Mouse (Mus musculus) stomach, postnatal 0 days (tissue): ENCODE results near the gene Cpeb4. TPM values are rescaled to one million over a fixed set of nuclear protein-coding genes. Genes with fewer than 3 reads are reported as not detected.

ENCODE experiments used
- ATAC-seq: fragments of 200-750 bp; cut with Nextera tagmentation; 2 replicates; pipeline ENCODE4 v1.8.0; 2017; ENCODE audit not compliant: low FRiP score, low TSS enrichment
- DNase-seq: peaks from one replicate; pipeline ENCODE4 v3.0.0-alpha.2; 2016; ENCODE audit warnings: low spot score
- H3K27ac ChIP-seq: fragments of 300-500 bp; sonication (generic); replicated peaks from 2 replicates; pipeline ENCODE4 v1.5.1; 2014; ENCODE audit warnings: mild to moderate bottlenecking, control low read depth
- H3K27me3 ChIP-seq: fragments of 300-500 bp; sonication (generic); 2 replicates; pipeline ENCODE4 v1.6.1; 2014; ENCODE audit warnings: low read length; ENCODE audit not compliant: control insufficient read depth, insufficient read depth
- H3K36me3 ChIP-seq: fragments of 300-500 bp; sonication (generic); 2 replicates; pipeline ENCODE4 v1.6.1; 2014; ENCODE audit warnings: low read length, mixed read lengths; ENCODE audit not compliant: control insufficient read depth, insufficient read depth
- H3K4me1 ChIP-seq: fragments of 300-500 bp; sonication (generic); replicated peaks from 2 replicates; pipeline ENCODE4 v1.6.1; 2014; ENCODE audit warnings: antibody characterized with exemption; ENCODE audit not compliant: control insufficient read depth, insufficient read depth
- H3K4me2 ChIP-seq: fragments of 300-500 bp; sonication (generic); replicated peaks from 2 replicates; pipeline ENCODE4 v1.6.1; 2014; ENCODE audit warnings: low read depth, mild to moderate bottlenecking, control low read depth, moderate library complexity
- H3K4me3 ChIP-seq: fragments of 300-500 bp; sonication (generic); 2 replicates; pipeline ENCODE4 v1.5.1; 2014; ENCODE audit warnings: low read depth, low read length, control low read depth
- H3K9ac ChIP-seq: fragments of 300-500 bp; sonication (generic); 2 replicates; pipeline ENCODE4 v1.6.1; 2014; ENCODE audit warnings: mild to moderate bottlenecking, low read length, control low read depth, mixed read lengths
- H3K9me3 ChIP-seq: fragments of 300-500 bp; sonication (generic); 2 replicates; pipeline ENCODE4 v1.6.1; 2016; ENCODE audit warnings: low read length; ENCODE audit not compliant: control insufficient read depth
- CTCF ChIP-seq: IDR thresholded peaks from 2 replicates; pipeline ENCODE4 v1.5.1; 2016; ENCODE audit warnings: antibody characterized with exemption, low read depth, mild to moderate bottlenecking, moderate library complexity
- EP300 ChIP-seq: optimal IDR thresholded peaks from 2 replicates; pipeline ENCODE3; 2016; ENCODE audit warnings: antibody characterized with exemption
- WGBS: fragments of 180-500 bp; shearing (Covaris S2); extraction: QIAGEN DNeasy Blood & Tissue Kit; methylation state at CpG from one replicate; pipeline ENCODE4 v1.1.7; 2014; 5-methylcytosine and 5-hydroxymethylcytosine counted together
- polyA plus RNA-seq: library from polyadenylated mRNA; unstranded; fragments of >200 nt; fragmentation: Nextera tagmentation; extraction: Ambion mirVana; gene quantifications from 2 replicates; pipeline ENCODE4 v1.2.1, GENCODE M21; 2015

Gene Cpeb4
- polyA plus RNA-seq = 5.7 and 6.1 TPM in 2 replicates

DNA sequence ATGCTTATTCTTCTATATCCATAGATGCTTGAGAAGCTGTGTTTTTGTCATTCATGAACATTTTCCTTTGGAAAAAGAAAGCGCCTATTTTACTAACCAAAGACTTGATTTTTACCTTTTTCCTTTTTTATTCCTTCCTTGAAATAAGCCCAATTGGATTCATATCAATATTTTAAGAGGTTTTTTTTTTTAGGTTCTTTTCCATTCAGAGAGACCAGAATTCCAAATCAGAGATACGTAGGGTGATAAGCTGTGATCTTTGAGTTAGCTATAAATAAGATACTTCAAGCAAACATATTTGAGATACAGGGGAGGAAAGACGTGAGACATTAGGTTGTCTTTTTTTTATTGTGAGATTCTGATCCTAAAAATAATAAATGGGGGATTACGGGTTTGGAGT, at the start of gene Cpeb4:
Gene Cpeb4 (plus strand): TSS at position 301 of the 400 bp plus-strand sequence.
- no peak for TF ChIP-seq EP300
- no peak for TF ChIP-seq CTCF
- Histone ChIP-seq H3K4me3 (peak within 1 kb of the TSS; percentile 88), H3K9ac (peak within 1 kb of the TSS; percentile 87), H3K36me3 (no peaks in the 10 kb centered on the region), H3K4me2 (peak within 1 kb of the TSS; percentile 90), H3K9me3 (no peaks in the 10 kb centered on the region), H3K27ac (peak within 1 kb of the TSS; percentile 86), H3K27me3 (no peaks in the 10 kb centered on the region), H3K4me1 (0 out of 2 replicates have a peak, but pooled peaks cover 5% of the 10 kb centered on the region)
- ATAC-seq (no peak), DNase-seq (no peak)
- WGBS = 73% methylated on average over 4 of the region's 4 CpGs

DNA sequence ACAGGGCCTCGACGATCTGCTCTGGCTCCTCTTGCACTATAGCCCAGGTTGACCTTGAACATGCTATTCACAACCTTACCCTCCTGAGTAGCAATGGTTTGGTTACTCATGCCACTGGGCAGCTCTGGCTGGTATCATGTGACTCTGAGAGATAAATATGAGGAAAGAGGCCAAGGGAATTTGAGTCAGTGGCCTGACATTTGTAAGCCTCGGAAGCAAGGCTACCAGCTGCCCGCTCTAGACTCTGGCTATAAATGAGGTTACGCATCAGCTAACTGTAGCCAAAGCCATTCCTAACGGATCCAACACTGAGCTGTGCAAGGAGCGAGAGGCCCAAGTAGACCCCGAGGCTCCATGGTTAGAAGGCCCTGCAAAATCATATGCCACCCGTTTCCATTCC, 49.5 kb upstream of the Cpeb4 start:
- peak overlapping the region; percentile 45; the same call in 1 of the 2 replicates for H3K27ac ChIP-seq
- WGBS = 78% methylated on average over 9 of the region's 9 CpGs

DNA sequence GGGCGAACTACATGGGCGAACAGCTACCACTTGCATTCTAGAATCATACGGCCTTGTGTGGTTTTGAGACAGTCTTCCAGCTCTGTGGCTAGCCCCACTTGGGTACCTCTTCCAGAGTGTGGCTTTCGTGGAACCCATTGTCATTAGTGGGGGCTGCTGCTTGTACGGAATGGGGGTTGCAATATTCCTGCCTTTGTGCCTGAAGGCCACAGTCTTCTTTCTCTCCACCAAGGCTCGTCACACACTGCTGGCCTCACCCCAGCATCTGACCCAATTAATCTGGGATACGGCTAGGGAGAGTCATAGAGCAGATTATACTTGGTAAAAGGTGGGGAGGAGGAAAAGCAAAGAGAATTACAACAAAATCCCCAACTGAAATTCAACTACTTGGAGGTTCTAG, 48.5 kb upstream of the Cpeb4 start:
- H3K27ac ChIP-seq = 0 out of 2 replicates have a peak overlapping the region, but pooled peaks have one; percentile 13
- no peak for ATAC-seq
- whole genome bisulfite sequencing = 90% methylated on average over 7 of the region's 7 CpGs

More for the DNA sequence above, 49.5 kb upstream of the Cpeb4 start:
- Histone ChIP-seq H3K9ac (no peak overlapping the region), H3K4me3 (no peak overlapping the region), H3K4me1 (no peaks in the 10 kb centered on the region), H3K4me2 (no peak overlapping the region), H3K9me3 (no peaks in the 10 kb centered on the region), H3K36me3 (no peaks in the 10 kb centered on the region), H3K27me3 (no peaks in the 10 kb centered on the region)
- peak; percentile 8; the same call in 1 of the 2 replicates for ATAC-seq
- no peak for TF ChIP-seq CTCF
- no peak for TF ChIP-seq EP300
- no peak for DNase-seq

DNA sequence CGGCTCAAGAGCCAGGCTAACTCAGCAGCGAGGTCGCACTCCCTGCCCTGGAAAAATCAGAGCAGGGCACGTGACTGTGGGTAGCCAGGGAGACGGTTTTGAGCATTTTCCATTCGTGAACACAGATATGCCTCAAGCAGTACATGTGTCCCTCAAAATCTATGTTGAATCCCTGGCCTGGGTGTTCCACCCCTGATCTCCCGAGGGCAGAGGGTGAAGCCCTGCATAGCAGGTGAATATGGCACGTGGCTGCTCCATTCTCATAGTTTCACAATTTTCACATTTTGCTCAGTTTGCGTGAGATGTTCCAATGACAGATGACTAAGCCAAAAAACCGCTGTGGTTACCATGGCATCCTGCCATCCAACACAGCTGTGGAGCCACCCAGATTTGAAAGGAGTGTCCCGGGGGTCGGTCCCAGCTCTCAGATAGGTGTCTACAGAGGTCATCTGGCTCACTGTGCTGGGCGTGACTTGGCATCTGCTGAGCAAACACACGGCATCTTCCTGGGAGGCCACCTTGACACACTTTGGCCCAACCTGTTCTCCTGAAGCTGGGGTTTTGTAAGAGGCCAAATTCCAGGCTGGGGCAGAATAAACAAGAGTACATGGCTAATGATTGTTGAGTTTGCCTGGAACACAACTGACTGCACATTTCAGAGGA, 47.4 kb upstream of the Cpeb4 start:
- Histone ChIP-seq H3K9me3 (no peaks in the 10 kb centered on the region), H3K4me2 (no peak overlapping the region), H3K36me3 (no peaks in the 10 kb centered on the region), H3K27me3 (no peaks in the 10 kb centered on the region), H3K4me1 (no peaks in the 10 kb centered on the region), H3K9ac (no peak overlapping the region), H3K4me3 (no peak overlapping the region), H3K27ac (peak overlapping the region; percentile 74)
- ATAC-seq (peak; percentile 82), DNase-seq (peak; percentile 86)
- 40% methylated on average over 14 of the region's 14 CpGs for WGBS
- TF ChIP-seq EP300 = no peak
- no peak for TF ChIP-seq CTCF

More for the DNA sequence above, 48.5 kb upstream of the Cpeb4 start:
- H3K27me3 ChIP-seq = no peaks in the 10 kb centered on the region
- H3K4me3 ChIP-seq = no peak overlapping the region
- TF ChIP-seq CTCF = no peak
- TF ChIP-seq EP300 = no peak
- no peak overlapping the region for H3K9ac ChIP-seq
- no peaks in the 10 kb centered on the region for H3K9me3 ChIP-seq
- no peaks in the 10 kb centered on the region for H3K4me1 ChIP-seq
- no peaks in the 10 kb centered on the region for H3K36me3 ChIP-seq
- no peak overlapping the region for H3K4me2 ChIP-seq
- DNase-seq = no peak

DNA sequence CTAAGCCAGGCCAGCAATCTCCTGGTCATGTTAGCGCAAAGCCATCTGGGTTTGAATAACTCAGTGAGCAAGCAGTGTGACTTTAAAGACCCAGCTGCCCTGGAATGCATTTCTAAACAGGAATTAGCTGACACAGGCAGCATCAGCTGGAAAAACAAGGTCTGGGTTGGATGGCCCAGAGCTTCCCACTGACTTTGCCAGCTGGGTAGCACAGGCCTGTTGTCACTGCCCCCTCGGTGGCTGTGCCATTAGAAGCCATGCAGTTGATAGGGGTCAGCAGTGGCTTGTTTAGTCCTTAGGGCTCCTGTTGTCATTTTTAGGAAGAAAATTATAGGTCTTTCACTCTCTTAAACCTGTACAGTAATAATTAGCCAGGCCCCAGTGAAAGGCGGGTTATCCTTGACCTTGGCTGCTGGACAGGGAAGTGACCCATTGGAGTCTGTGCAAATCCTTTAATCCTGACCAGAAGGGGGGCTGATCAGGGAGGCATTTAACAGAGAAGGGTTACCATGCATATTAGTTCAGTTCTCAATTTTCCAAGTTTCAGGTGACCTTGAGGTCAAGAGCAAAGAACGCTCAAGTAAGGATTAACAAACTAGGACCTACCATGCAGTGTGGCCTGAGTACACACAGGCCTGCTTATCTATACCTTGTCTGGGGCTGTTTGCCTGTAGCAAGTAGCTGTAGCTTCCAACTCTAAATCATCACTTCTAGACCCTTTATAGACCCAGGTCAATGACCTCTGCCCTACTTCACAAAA, 43.8 kb upstream of the Cpeb4 start:
- no peaks in the 10 kb centered on the region for H3K9me3 ChIP-seq
- no peak overlapping the region for H3K4me2 ChIP-seq
- ATAC-seq = peak; percentile 38
- no peaks in the 10 kb centered on the region for H3K36me3 ChIP-seq
- peak overlapping the region; percentile 74 for H3K27ac ChIP-seq
- no peak overlapping the region for H3K4me3 ChIP-seq
- TF ChIP-seq EP300 (no peak), CTCF (no peak)
- no peaks in the 10 kb centered on the region for H3K4me1 ChIP-seq
- no peaks in the 10 kb centered on the region for H3K27me3 ChIP-seq
- DNase-seq = no peak
- 66% methylated on average over 4 of the region's 4 CpGs for WGBS
- no peak overlapping the region for H3K9ac ChIP-seq

DNA sequence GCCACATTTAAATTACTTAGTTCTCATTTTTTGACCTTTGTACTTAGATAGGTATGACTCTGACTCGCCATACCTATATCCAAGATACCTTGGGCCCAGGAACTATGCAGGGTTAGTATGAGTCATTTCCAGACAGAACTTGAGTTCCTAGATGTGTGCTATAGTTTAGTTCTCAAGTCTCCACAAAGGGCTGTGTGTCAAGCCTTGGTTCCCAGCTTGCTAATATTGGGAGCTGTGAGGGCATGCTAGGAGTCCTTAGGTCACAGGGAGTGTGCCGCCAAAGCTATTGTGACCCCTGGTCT, 43.3 kb upstream of the Cpeb4 start:
- peak overlapping the region; percentile 74 for H3K27ac ChIP-seq
- H3K27me3 ChIP-seq = no peaks in the 10 kb centered on the region
- H3K9me3 ChIP-seq = no peaks in the 10 kb centered on the region
- H3K4me3 ChIP-seq = no peak overlapping the region
- no peaks in the 10 kb centered on the region for H3K4me1 ChIP-seq
- H3K36me3 ChIP-seq = no peaks in the 10 kb centered on the region
- H3K9ac ChIP-seq = no peak overlapping the region
- H3K4me2 ChIP-seq = no peak overlapping the region
- no peak for TF ChIP-seq CTCF
- no peak for TF ChIP-seq EP300
- DNase-seq = no peak
- 57% methylated on average over 2 of the region's 2 CpGs for WGBS
- peak; percentile 85 for ATAC-seq
